Mouse (Mus musculus) midbrain, embryonic 15.5 days (tissue): ENCODE data around the gene Krt1. TPM values are rescaled to one million over a fixed set of nuclear protein-coding genes. Genes with fewer than 3 reads are reported as not detected.

ENCODE experiments used
- microRNA-seq: library from miRNA; unstranded; fragments of <30 nt; microRNA quantifications from one replicate; pipeline ENCODE4, GENCODE M21; 2016
- polyA plus RNA-seq: library from polyadenylated mRNA; unstranded; fragments of >200 nt; fragmentation: Nextera tagmentation; extraction: Ambion mirVana; gene quantifications from 2 replicates; pipeline ENCODE4 v1.2.1, GENCODE M21; 2015

Krt1 gene
- polyA plus RNA-seq, 1 experiment from 2014 or later = 12.3 TPM

Small RNAs within 50 kb of the gene (microRNA-seq; reads per million reads assigned to microRNA genes)
- not detected for gene Gm44356

Other genes with a start within 250 kb of the Krt1 start
- gene Gm5414, start 222.6 kb downstream of the Krt1 start, polyA plus RNA-seq = not detected in 2 replicates
- not detected in 2 replicates for gene Gm5478, start 203.4 kb downstream of the Krt1 start, polyA plus RNA-seq
- not detected in 2 replicates for gene Krt6b, start 170.5 kb downstream of the Krt1 start, polyA plus RNA-seq
- gene Krt6a, start 156.5 kb downstream of the Krt1 start, polyA plus RNA-seq = 0.17 TPM in 1 of 2 replicates, not detected in the other
- 0.10 and 5.8 TPM in 2 replicates for gene Krt5, start 137.9 kb downstream of the Krt1 start, polyA plus RNA-seq
- gene Krt71, start 107.7 kb downstream of the Krt1 start, polyA plus RNA-seq = 0.08 TPM in 2 replicates
- gene Krt72, start 64.3 kb downstream of the Krt1 start, polyA plus RNA-seq = not detected in 2 replicates
- 0.46 and 0.73 TPM in 2 replicates for gene Krt73, start 48.4 kb downstream of the Krt1 start, polyA plus RNA-seq
- gene Krt2, start 32.6 kb downstream of the Krt1 start, polyA plus RNA-seq = not detected in 2 replicates
- 0.23 and 0.54 TPM in 2 replicates for gene Krt77, start 18.9 kb upstream of the Krt1 start, polyA plus RNA-seq
- not detected in 2 replicates for gene Krt76, start 42.1 kb upstream of the Krt1 start, polyA plus RNA-seq
- 0.18 and 0.90 TPM in 2 replicates for gene Krt4, start 73.9 kb upstream of the Krt1 start, polyA plus RNA-seq
- 0.11 and 0.13 TPM in 2 replicates for gene Krt79, start 89.5 kb upstream of the Krt1 start, polyA plus RNA-seq
- gene Krt78, start 103.5 kb upstream of the Krt1 start, polyA plus RNA-seq = not detected in 2 replicates
- 1.8 and 2.0 TPM in 2 replicates for gene Krt8, start 153.7 kb upstream of the Krt1 start, polyA plus RNA-seq
- 3.3 and 4.4 TPM in 2 replicates for gene Krt18, start 177.4 kb upstream of the Krt1 start, polyA plus RNA-seq
- 87.0 and 89.2 TPM in 2 replicates for gene Eif4b, start 223.0 kb upstream of the Krt1 start, polyA plus RNA-seq
- 8.3 and 12.3 TPM in 2 replicates for gene Tns2, start 249.6 kb upstream of the Krt1 start, polyA plus RNA-seq